Mouse (Mus musculus): ENCODE measurements at regions not wholly inside any gene's neighbourhood (a gene's known extent, or its start where the extent isn't known, plus 50 kb on each side); places are given as distances from the start of the nearest gene placed in this dataset.

DNA sequence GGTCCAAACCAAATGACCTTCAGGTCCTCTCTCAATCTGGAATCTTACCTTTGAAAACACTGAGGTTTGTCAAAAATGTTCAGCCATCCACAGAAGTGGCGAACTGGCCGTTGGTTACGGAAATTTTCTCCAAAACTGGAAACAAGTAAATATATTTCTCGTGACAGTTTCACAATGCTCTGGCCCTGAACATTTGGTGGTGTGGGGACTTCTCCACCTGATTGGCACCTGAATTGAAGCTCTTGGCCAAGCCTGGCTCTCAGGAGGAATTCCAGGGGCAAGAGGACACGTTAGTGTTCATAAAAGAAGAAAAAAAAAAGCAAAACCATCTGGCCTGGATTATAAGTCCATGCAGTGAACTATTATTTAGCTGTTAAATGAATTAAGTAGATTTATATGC lies 98.3 kb upstream of the Dlg1 start:
- TF ChIP-seq CTCF (IDR thresholded peaks at IDR 0.05; ENCODE audit: low read depth) (no peak), EP300 (IDR thresholded peaks at IDR 0.05; ENCODE audit: low read depth) (no peak)
